Mouse (Mus musculus): ENCODE results near the gene Rcc2. TPM values are rescaled to one million over a fixed set of nuclear protein-coding genes. Genes with fewer than 3 reads are reported as not detected.
A peak's percentile ranks its signal among the peaks of the same experiment; 100 is the strongest.

Gene Rcc2
- 66.7 and 74.5 TPM in 2 replicates for polyA plus RNA-seq (2014; fragmentation: Nextera tagmentation; extraction: Ambion mirVana)

- Histone ChIP-seq H3K4me2 (peak within 1 kb of the TSS; percentile 95), H3K4me1 (replicated peaks; ENCODE audit: control insufficient read depth, insufficient read depth, low read length) (peaks cover 50% of the 10 kb centered on the region), H3K9me3 (ENCODE audit: control insufficient read depth, low read length) (no peaks in the 10 kb centered on the region), H3K27me3 (replicated peaks; ENCODE audit: control insufficient read depth, insufficient read depth, low read length) (peaks cover 3% of the 10 kb centered on the region), H3K4me3 (ENCODE audit: low read depth, low read length) (peak within 1 kb of the TSS; percentile 98), H3K27ac (ENCODE audit: low read depth, low read length) (peak within 1 kb of the TSS; percentile 100), H3K9ac (ENCODE audit: low read depth, low read length) (peak within 1 kb of the TSS; percentile 99), H3K36me3 (ENCODE audit: control insufficient read depth, insufficient read depth, low read length) (peaks cover 8% of the 10 kb centered on the region)
- 8% methylated on average over 20 of the region's 20 CpGs for WGBS
- ATAC-seq (replicated peaks; ENCODE audit: low FRiP score) (no peak), DNase-seq (ENCODE audit: low spot score) (no peak)
Observed at GRCm38 (mm10) chr4:140700269-140701018, at the start of gene Rcc2. Rcc2 (plus strand) TSS chr4:140700541.

- no peak for DNase-seq (ENCODE audit: low spot score)
- H3K27me3 ChIP-seq (replicated peaks; ENCODE audit: control insufficient read depth, insufficient read depth, low read length) = peaks cover 14% of the 10 kb centered on the region
- no peak overlapping the region for H3K9ac ChIP-seq (ENCODE audit: low read depth, low read length)
- H3K36me3 ChIP-seq (ENCODE audit: control insufficient read depth, insufficient read depth, low read length) = no peaks in the 10 kb centered on the region
- ATAC-seq (replicated peaks; ENCODE audit: low FRiP score) = no peak
- no peak overlapping the region for H3K4me2 ChIP-seq
- 48% methylated on average over 14 of the region's 14 CpGs for WGBS
- H3K9me3 ChIP-seq (ENCODE audit: control insufficient read depth, low read length) = no peaks in the 10 kb centered on the region
- H3K27ac ChIP-seq (ENCODE audit: low read depth, low read length) = no peak overlapping the region
- no peak overlapping the region for H3K4me3 ChIP-seq (ENCODE audit: low read depth, low read length)
- H3K4me1 ChIP-seq (replicated peaks; ENCODE audit: control insufficient read depth, insufficient read depth, low read length) = peaks cover 8% of the 10 kb centered on the region
Observed at GRCm38 (mm10) chr4:140653835-140654583, 46.3 kb upstream of the Rcc2 start.

- no peak overlapping the region for H3K27ac ChIP-seq (ENCODE audit: low read depth, low read length)
- ATAC-seq (replicated peaks; ENCODE audit: low FRiP score) = no peak
- DNase-seq (ENCODE audit: low spot score) = no peak
- no peak overlapping the region for H3K9ac ChIP-seq (ENCODE audit: low read depth, low read length)
- 58% methylated on average over 8 of the region's 8 CpGs for WGBS
- peaks cover 7% of the 10 kb centered on the region for H3K4me1 ChIP-seq (replicated peaks; ENCODE audit: control insufficient read depth, insufficient read depth, low read length)
- H3K27me3 ChIP-seq (replicated peaks; ENCODE audit: control insufficient read depth, insufficient read depth, low read length) = peaks cover 9% of the 10 kb centered on the region
- no peak overlapping the region for H3K4me2 ChIP-seq
- no peak overlapping the region for H3K4me3 ChIP-seq (ENCODE audit: low read depth, low read length)
- no peaks in the 10 kb centered on the region for H3K36me3 ChIP-seq (ENCODE audit: control insufficient read depth, insufficient read depth, low read length)
- H3K9me3 ChIP-seq (ENCODE audit: control insufficient read depth, low read length) = no peaks in the 10 kb centered on the region
Observed at GRCm38 (mm10) chr4:140654798-140655197, 45.5 kb upstream of the Rcc2 start.

- no peak overlapping the region for H3K9ac ChIP-seq (ENCODE audit: low read depth, low read length)
- peaks cover 8% of the 10 kb centered on the region for H3K4me1 ChIP-seq (replicated peaks; ENCODE audit: control insufficient read depth, insufficient read depth, low read length)
- ATAC-seq (replicated peaks; ENCODE audit: low FRiP score) = no peak
- H3K36me3 ChIP-seq (ENCODE audit: control insufficient read depth, insufficient read depth, low read length) = no peaks in the 10 kb centered on the region
- peaks cover 3% of the 10 kb centered on the region; the same call in 1 of the 2 replicates for H3K27me3 ChIP-seq (replicated peaks; ENCODE audit: control insufficient read depth, insufficient read depth, low read length)
- no peaks in the 10 kb centered on the region for H3K9me3 ChIP-seq (ENCODE audit: control insufficient read depth, low read length)
- no peak overlapping the region for H3K4me2 ChIP-seq
- 73% methylated on average over 8 of the region's 8 CpGs for WGBS
- H3K27ac ChIP-seq (ENCODE audit: low read depth, low read length) = no peak overlapping the region
- no peak for DNase-seq (ENCODE audit: low spot score)
- H3K4me3 ChIP-seq (ENCODE audit: low read depth, low read length) = no peak overlapping the region
Observed at GRCm38 (mm10) chr4:140656529-140656928, 43.8 kb upstream of the Rcc2 start.

GRCm38 (mm10) chr4:140657681-140658575 is 42.4 kb upstream of the Rcc2 start:
- H3K4me2 ChIP-seq = peak overlapping the region; percentile 16
- no peak for DNase-seq (ENCODE audit: low spot score)
- peak overlapping the region; percentile 0; the same call in 1 of the 2 replicates for H3K9ac ChIP-seq (ENCODE audit: low read depth, low read length)
- no peak overlapping the region for H3K4me3 ChIP-seq (ENCODE audit: low read depth, low read length)
- peaks cover 5% of the 10 kb centered on the region; the same call in 1 of the 2 replicates for H3K27me3 ChIP-seq (replicated peaks; ENCODE audit: control insufficient read depth, insufficient read depth, low read length)
- no peaks in the 10 kb centered on the region for H3K9me3 ChIP-seq (ENCODE audit: control insufficient read depth, low read length)
- peaks cover 22% of the 10 kb centered on the region for H3K4me1 ChIP-seq (replicated peaks; ENCODE audit: control insufficient read depth, insufficient read depth, low read length)
- H3K27ac ChIP-seq (ENCODE audit: low read depth, low read length) = no peak overlapping the region
- no peaks in the 10 kb centered on the region for H3K36me3 ChIP-seq (ENCODE audit: control insufficient read depth, insufficient read depth, low read length)
- WGBS = 30% methylated on average over 24 of the region's 24 CpGs
- ATAC-seq (replicated peaks; ENCODE audit: low FRiP score) = no peak; the same call in 1 of the 2 replicates

- H3K27ac ChIP-seq (ENCODE audit: low read depth, low read length) = no peak overlapping the region
- H3K4me1 ChIP-seq (replicated peaks; ENCODE audit: control insufficient read depth, insufficient read depth, low read length) = peaks cover 26% of the 10 kb centered on the region
- no peak overlapping the region for H3K4me3 ChIP-seq (ENCODE audit: low read depth, low read length)
- ATAC-seq (replicated peaks; ENCODE audit: low FRiP score) = no peak
- H3K4me2 ChIP-seq = no peak overlapping the region
- no peaks in the 10 kb centered on the region for H3K36me3 ChIP-seq (ENCODE audit: control insufficient read depth, insufficient read depth, low read length)
- WGBS = 58% methylated on average over 18 of the region's 18 CpGs
- no peak for DNase-seq (ENCODE audit: low spot score)
- peaks cover 5% of the 10 kb centered on the region; the same call in 1 of the 2 replicates for H3K27me3 ChIP-seq (replicated peaks; ENCODE audit: control insufficient read depth, insufficient read depth, low read length)
- H3K9me3 ChIP-seq (ENCODE audit: control insufficient read depth, low read length) = no peaks in the 10 kb centered on the region
- H3K9ac ChIP-seq (ENCODE audit: low read depth, low read length) = no peak overlapping the region
Observed at GRCm38 (mm10) chr4:140661406-140662022, 38.8 kb upstream of the Rcc2 start.

GRCm38 (mm10) chr4:140662453-140662852 is 37.9 kb upstream of the Rcc2 start:
- no peaks in the 10 kb centered on the region for H3K9me3 ChIP-seq (ENCODE audit: control insufficient read depth, low read length)
- no peak overlapping the region for H3K9ac ChIP-seq (ENCODE audit: low read depth, low read length)
- H3K4me1 ChIP-seq (replicated peaks; ENCODE audit: control insufficient read depth, insufficient read depth, low read length) = peaks cover 24% of the 10 kb centered on the region
- H3K4me3 ChIP-seq (ENCODE audit: low read depth, low read length) = no peak overlapping the region
- peaks cover 5% of the 10 kb centered on the region; the same call in 1 of the 2 replicates for H3K27me3 ChIP-seq (replicated peaks; ENCODE audit: control insufficient read depth, insufficient read depth, low read length)
- H3K36me3 ChIP-seq (ENCODE audit: control insufficient read depth, insufficient read depth, low read length) = no peaks in the 10 kb centered on the region
- 13% methylated on average over 7 of the region's 7 CpGs for WGBS
- no peak overlapping the region for H3K4me2 ChIP-seq
- no peak overlapping the region for H3K27ac ChIP-seq (ENCODE audit: low read depth, low read length)
- DNase-seq (ENCODE audit: low spot score) (no peak), ATAC-seq (replicated peaks; ENCODE audit: low FRiP score) (peak; percentile 34; the same call in 1 of the 2 replicates)
